Mouse (Mus musculus) adrenal gland, adult 8-10 months (tissue): ENCODE measurements at regions not wholly inside any gene's neighbourhood (a gene's known extent, or its start where the extent isn't known, plus 50 kb on each side); places are given as distances from the start of the nearest gene placed in this dataset.
A peak's percentile ranks its signal among the peaks of the same experiment; 100 is the strongest.
"Not testable (repeated sequence)": the region's sequence is repeated elsewhere in the genome, so short reads cannot be mapped to it uniquely, and the experiment has no call there.

ENCODE experiments used
- DNase-seq: peaks from one replicate; pipeline ENCODE4 v3.0.0; 2022

DNA sequence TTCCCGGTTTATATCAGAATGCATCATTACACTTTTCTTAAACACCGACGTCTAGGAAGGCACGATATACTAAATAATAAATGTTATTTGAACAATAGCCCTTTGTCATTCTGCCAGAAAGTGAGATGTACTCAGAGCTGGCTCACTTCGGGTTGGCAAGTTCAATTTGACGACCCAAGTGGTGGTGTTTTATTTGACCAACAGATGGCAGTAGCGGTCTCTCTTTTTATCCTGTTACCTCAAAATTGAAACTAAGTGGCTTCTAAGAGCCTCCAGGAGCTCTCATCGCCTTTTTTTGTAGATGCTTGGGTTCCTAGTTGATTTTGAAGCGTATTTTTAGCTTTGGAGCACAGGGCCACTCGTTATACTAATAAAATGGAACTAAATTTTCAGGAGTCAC lies 66.7 kb upstream of the Chmp2b start:
- DNase-seq = peak; percentile 1

DNA sequence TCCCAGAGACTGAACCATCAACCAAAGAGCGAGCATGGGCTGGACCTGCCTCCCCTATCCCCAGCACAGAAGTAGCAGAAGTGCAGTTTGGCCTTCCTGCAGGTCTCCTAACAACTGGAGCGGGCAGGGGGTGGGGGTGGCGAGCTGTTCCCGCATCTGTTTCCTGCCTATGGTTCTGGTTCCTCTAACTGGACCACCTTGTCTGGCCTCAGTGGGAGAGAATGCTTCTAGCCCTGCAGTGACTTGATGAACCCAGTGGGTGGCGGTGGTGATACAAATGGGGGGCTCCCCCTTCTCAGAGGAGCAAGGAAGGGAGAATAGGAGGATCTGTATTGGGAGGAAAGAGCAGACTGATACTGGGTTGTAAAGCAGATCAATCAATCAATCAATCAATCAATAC lies 69.2 kb upstream of the Chmp2b start:
- DNase-seq = no peak

DNA sequence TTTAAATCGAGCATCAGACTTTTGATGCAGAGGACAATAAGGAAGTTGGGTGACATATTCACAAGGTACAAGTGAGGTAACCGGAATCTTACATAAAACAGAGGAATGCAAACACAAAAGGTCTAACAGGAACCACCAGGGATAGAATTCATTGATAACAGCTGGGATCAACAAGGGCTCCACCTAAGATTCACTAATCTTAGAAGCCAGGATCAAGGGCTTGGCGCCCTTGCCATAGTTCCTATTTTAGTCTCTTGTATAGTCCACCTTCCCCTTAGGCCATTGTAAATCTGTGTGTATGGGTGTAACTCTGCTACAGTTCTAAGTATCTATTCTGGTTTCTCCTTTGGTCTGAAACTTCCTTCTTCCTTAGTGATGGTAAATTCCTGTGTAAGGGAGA lies 84.2 kb upstream of the Chmp2b start:
- DNase-seq = not testable (repeated sequence)

DNA sequence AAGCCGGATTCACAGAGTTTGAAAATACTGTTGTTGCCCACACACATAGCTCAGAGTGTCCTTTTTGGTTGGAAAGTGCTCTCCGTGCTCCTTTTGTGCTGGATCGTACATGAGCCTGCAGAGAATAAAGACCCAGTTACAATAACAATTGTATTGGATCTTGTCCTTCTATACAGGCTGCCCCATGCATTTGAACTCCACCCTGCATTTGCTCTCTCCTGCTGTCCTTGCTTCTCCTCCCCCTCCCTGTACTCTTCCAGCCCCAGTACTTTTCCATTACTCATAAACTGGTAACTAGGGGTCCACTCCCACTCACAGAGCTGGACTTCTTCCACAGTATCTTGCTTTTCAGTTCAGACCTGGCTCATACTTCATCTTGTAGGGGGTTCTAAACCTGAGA lies 86.5 kb upstream of the Chmp2b start:
- no peak for DNase-seq

DNA sequence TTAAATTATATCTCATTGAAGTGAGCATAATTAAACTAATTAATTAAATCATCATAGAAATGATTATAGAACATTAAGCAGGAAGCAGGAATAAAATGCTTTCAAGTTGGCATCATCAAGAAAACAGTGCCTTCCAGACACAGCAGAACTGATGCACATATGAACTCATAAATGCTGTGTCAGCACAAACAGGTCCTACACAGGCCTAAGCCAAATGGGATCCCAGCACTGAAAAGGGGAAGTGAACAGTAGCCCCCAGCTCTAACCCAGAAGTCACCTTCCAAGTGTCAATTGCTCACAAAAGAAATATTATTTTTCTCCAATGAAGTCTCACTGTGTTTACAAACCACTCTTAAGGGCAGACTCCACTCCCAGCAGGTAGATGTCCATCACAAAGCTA lies 93.0 kb upstream of the Chmp2b start:
- DNase-seq = no peak

DNA sequence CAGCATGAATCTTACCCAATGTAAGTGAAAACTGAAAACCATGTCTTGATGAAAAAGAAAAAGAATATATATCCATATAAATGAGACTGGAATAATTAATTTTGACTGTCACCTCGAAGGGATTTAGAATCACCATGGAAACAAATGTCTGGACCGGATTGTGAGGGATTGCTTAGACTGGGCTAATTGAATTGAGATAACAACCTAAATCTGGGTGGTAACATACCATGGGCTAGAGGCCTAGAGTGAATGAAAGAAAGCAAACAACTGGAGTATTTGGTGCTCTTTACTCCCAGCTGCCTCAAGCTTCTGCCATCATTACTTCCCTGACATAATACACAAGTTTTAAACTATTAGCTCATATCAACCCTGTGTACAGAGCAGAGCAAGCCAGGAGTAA lies 95.3 kb upstream of the Chmp2b start:
- no peak for DNase-seq

DNA sequence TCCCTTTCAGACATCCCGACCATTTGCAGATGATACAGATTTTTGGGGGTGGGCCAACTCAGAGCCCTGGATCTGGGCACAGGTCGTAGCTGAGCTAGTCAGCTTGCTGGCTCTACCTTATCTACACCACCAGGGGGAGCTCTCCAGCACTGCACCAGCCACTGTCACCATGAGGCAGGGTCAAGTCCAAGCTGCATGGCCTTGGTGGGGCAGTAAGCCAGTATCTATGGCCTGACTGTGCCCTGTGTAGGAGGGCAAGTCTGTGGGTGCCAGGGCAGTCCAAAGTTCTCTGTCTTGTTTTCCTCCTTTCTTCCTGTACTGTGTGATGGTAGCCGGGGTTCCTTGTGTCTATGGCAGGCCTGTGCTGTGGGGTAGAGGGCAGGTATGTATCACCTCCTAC lies 102.3 kb upstream of the Chmp2b start:
- peak; percentile 5 for DNase-seq

DNA sequence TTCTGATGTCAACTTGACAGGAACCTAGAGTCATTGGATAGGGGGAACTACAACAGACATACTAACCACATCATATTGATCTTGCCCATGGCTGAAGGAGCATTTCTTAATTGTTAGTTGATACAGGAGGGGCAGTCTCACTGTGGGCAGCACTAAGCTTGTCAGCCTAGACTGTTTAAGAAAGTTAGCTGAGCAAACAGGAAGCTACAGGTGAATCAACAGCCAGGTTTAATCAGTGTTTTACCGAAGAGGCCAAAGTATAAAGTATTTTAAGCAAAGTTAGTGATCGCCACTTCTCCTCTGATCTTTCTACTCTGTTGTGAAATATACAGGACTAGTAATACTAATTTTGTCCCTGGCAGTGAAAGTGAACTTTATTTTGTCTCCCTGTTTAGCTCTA lies 109.6 kb upstream of the Chmp2b start:
- no peak for DNase-seq

DNA sequence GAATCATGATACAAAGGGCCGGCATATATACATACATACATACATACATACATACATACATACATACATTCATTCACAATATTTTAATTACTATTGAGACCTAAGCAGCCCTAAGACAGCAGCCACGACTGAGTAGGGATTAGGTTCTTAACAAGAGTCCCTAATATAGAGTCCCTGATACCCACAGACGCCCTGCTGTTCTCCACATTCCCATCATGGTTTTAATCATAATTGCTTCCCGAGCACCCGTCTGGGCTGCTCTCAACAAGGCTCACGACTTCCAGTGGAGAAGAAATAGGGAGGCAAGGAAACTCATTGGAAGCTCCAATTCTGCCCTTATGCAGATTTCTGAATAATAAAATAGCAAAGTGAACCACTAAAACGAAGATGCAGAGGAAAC lies 120.6 kb upstream of the Chmp2b start:
- DNase-seq = no peak

DNA sequence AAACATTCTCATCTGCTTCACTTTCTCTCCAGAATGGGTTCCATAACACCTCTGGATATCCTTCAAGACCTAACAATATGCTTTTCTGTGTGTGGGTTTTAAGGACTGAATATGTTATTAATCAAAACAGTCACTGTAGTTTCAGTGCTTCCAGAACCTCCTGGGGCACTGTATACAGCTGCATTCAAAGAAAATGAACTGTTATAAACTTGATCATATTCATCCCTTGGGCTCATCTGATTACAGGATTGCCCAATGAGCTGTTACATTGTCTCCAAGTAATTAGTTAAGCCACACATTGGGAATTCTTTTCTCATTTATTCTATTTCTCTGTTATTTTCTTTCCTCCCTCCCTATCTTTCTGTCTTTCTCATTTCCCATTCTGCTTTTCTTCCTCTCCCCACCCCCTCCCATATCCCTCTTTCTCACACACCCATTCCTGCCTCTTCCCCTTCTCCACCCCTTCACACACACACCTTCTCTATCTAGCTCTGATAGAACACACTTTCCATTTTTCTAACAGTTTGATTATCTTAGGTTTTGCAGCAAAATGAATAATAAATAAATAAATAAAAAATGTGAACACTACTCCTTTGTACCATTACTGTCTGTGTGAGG lies 121.3 kb upstream of the Chmp2b start:
- no peak for DNase-seq

DNA sequence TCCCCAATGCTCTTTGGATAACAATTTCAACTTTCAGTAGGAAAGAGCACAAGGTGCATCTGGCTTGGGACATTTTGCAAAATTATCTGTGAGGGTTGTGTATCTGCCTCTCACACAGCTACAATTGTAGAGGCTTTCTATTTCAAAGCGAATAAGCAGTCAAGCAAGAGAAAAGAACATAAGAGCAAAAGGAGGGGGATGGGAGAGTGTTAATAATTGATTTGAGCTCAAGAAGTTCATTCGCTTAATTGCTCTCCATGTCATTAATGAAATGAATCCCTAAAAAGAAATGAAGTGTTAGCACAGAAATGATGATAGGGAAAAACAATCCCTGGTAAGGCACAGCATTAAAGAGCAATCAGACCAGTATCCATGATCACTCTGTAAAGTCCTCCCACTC lies 121.4 kb upstream of the Vgll3 start:
- DNase-seq = no peak

DNA sequence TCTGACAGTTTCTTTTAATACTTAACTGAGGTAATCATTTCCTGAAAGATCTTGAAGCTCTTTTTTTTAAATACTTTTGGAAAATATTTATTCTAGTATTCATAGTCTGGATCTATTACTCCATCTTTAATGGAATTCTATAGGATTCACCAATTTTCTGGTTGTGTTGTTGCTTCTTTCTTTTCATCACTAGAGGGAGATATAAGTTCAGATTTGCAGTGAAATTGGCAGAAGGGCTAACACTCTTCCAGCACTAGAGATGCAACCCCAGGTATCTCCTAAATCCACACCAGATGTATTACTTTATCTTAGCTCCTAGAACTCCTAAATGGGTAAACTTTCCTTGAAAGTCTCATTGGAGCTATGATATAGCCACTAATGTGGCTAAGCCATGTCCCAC lies 99.4 kb upstream of the Vgll3 start:
- no peak for DNase-seq

DNA sequence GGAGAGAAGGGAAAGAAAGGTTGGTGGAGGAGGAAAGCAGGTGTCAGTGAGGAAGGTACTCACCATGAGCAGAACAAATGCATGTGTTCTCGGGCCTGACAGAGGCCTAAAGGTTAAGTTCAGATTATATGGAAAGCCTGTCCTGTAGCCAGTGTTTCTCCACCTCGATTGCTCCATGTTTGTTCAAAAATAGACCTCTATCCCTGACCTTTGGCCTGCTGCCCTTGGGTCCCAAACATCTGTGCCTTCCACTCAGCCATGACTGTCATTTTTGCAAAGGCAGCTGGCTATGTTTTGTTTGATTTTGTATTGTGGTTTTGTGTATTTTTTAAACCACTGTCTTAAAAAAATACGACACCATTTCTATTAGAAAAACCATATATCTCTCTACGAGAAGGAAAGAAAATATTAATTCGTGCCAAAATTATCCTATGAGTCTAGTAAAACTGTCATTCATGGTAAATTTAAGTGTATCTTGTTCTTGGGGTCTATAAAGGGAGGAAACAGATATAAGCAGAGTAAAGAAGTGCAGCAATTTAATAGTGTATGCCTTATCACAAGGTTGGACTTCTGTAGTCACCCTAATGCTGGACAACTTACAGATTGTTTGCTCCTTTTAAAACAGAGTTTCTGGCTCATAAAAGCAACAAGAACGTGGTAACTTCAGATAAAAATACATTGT lies 96.1 kb upstream of the Vgll3 start:
- peak; percentile 9 for DNase-seq

DNA sequence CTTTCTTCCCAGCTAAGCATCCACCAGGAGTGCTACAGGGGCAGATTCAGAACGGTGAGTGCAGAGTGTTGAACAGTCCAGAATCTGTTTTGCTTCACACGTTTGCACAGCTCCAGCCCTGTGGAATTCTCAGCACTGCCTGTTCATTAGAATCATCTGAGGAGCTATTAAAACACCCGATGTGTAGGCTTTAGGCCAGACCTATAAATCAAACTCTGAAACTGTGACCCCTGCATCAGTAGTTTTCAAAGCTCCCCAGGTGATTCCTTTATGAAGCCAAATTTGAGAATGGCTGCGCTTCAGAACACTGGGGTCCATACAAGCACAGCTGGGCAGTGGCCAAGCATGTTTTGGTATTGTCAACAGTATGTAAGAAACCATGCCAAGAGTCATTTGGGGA lies 94.1 kb upstream of the Vgll3 start:
- DNase-seq = no peak

DNA sequence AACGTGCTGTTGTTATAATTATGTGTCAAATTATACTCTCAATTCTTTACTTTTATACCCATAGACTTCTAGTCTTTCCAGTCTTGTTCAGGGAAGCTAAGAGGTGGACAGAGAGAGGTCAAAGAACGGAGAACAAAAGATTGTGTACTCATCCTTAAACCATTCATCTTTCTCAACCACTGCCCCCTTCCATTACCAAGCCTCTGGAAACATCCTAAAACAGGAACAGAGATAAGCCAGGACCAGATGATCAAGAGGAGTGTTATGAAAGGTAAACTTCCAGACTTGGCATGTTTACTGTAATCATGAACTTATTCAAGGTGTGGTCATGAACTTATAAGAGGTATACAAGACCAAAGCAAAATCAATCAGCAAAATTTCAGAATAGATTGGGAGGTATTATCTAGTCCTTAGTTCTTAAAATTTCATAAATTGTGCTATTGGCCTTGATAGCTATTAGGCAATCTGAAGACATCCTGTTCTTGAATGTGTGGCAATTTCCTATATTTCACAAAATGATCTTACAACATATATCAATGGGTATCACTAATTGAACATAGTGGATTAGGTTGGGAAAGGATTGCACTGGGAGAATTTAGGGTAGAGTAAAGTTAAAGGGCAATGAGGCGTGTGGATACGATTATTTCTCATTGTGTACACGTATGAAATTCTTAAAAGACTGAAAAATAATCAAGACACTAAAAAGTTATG lies 89.3 kb upstream of the Vgll3 start:
- no peak for DNase-seq

DNA sequence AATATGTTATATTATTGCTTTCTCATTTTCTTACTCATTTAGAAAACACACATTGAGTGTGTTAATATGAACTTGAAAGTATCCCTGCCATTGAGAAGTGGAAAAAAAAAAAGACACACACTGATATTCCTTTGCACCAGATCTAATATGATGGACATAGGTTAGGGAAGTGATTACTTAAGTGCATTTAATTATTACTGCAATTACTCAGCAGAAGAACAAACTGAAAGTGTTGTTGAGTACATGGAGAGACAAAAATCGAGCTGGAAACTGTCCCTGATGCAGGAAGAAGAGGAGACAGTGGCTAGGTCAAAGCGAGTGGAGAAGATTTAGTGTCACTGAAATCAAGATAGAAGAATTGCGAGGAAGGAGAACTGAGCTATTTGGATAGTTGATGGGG lies 88.8 kb upstream of the Vgll3 start:
- DNase-seq = no peak

DNA sequence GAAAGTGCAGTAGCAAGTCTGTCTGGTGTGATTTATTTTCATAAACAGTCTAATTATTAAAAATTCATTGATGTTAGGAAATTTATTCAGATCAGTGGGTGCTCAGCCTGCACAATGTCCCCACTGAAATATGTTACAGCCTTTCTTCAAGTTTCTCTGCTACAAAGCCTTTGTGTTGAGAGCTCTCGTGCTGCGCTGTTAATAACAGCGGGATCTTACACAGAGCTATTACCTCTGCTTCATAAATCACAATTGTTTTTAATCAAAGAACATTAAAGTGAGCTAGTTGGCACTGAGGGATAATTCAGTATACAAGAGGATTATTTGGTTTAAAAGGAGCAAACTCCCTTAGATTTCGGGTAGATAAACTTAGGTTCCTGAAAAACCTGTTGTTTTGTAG lies 85.7 kb upstream of the Vgll3 start:
- no peak for DNase-seq

DNA sequence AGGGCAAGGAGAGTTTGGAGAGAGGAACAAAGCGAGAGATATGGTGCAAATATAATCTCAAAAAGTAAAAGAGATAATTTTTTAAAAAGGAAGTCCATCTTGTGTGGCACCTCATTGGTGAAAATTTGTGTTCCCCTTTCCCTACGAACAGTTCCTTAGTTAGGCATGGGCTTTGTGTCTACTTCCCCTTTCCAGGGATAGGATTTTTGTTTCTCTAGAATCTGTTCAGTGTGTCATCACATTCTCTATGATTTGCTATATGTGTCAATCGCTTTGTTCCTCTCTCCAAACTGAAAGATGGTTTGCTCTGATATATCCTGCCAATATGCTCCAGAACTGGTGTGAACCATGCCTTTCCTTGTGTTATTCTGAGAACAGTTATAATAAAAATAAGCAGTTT lies 75.4 kb upstream of the Vgll3 start:
- no peak for DNase-seq

DNA sequence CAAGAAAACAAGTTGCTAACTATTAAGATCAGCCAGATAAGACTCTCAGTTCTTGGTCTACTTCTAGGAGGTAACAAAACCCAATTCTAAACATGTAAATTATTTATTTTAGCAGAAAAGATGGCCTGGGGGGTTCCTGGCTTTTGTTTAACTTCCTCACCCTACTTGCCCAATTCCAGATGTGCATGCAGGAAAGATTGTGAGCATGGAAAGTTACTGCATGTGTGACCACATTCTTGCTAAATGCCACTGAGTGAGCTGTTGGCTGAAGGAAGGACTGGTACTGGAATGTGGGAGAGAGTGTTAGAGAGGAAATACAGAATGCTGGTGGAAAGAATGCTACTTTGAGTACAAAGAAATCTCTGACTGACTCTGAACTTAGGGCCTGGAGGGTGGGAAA lies 72.1 kb upstream of the Vgll3 start:
- DNase-seq = no peak

DNA sequence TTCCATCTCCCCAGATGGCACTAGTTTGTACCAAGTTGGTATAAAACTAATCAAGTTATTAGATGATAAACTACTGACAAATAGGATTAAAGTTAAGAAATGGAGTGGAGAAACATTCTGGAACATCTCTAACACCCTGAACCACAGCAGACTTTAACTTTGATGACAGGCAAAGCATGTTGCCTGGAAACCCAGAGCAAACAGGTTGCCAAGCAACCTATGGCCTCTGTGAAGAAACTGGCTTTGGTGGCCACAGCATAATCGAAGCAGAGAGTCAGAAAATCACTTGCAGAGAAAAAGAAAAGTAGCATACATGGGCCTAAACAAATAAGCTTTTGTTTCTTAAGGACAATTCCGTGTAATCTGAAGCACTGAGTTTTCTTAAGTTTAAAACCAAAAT lies 59.4 kb upstream of the Vgll3 start:
- DNase-seq = no peak
